Mouse (Mus musculus) intestine, embryonic 15.5 days (tissue): ENCODE measurements around the gene Zcchc10. TPM values are rescaled to one million over a fixed set of nuclear protein-coding genes. Genes with fewer than 3 reads are reported as not detected.
"Not testable (repeated sequence)": the region's sequence is repeated elsewhere in the genome, so short reads cannot be mapped to it uniquely, and the experiment has no call there.

ENCODE experiments used
- ATAC-seq: fragments of 200-750 bp; cut with Nextera tagmentation; 2 replicates; pipeline ENCODE4 v1.8.0; 2017; ENCODE audit warnings: moderate TSS enrichment, moderate library complexity
- H3K27ac ChIP-seq: fragments of 300-500 bp; sonication (generic); 2 replicates; pipeline ENCODE4 v1.5.1; 2015; ENCODE audit warnings: mild to moderate bottlenecking, inconsistent platforms
- H3K27me3 ChIP-seq: fragments of 300-500 bp; sonication (generic); replicated peaks from 2 replicates; pipeline ENCODE4 v1.6.1; 2015; ENCODE audit warnings: inconsistent platforms
- H3K36me3 ChIP-seq: fragments of 300-500 bp; sonication (generic); 2 replicates; pipeline ENCODE4 v1.6.1; 2015; ENCODE audit warnings: inconsistent platforms
- H3K4me1 ChIP-seq: fragments of 300-500 bp; sonication (generic); replicated peaks from 2 replicates; pipeline ENCODE4 v1.6.1; 2015; ENCODE audit warnings: inconsistent platforms
- H3K4me2 ChIP-seq: fragments of 300-500 bp; sonication (generic); replicated peaks from 2 replicates; pipeline ENCODE4 v1.6.1; 2015; ENCODE audit warnings: mild to moderate bottlenecking, inconsistent platforms
- H3K4me3 ChIP-seq: fragments of 300-500 bp; sonication (generic); replicated peaks from 2 replicates; pipeline ENCODE4 v1.5.1; 2015; ENCODE audit warnings: inconsistent platforms
- H3K9ac ChIP-seq: fragments of 300-500 bp; sonication (generic); 2 replicates; pipeline ENCODE4 v1.6.1; 2015; ENCODE audit warnings: inconsistent platforms
- H3K9me3 ChIP-seq: fragments of 300-500 bp; sonication (generic); 2 replicates; pipeline ENCODE4 v1.6.1; 2016; ENCODE audit warnings: inconsistent platforms
- WGBS: fragments of 180-500 bp; shearing (Covaris S2); methylation state at CpG from one replicate; pipeline ENCODE4 v1.1.7; 2015; 5-methylcytosine and 5-hydroxymethylcytosine counted together
- polyA plus RNA-seq: library from polyadenylated mRNA; unstranded; fragments of >200 nt; fragmentation: Nextera tagmentation; extraction: Ambion mirVana; gene quantifications from 2 replicates; pipeline ENCODE4 v1.2.1, GENCODE M21; 2015

Zcchc10 gene
- polyA plus RNA-seq, 1 experiment from 2014 or later, result 17.5 TPM

DNA sequence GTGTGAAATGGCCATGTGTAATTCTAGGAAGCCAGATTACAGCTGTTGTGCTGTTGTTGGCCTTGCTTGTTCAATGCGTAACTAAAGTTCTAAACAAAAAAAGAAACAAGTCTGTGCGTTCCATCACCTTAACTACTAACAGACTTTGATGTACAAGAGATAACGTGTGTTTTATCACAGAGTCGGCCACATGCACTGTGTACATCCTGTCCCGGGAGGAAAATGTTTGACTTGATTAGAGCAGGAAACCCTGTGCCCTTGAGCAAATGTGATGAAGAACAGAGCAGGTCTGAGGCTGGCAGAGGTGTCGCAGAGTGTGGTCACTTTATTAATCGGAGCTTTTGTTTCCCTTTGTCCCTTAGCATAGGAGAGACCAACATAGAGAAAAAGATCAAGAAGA, 5.8 kb downstream of the Zcchc10 start:
- peaks cover 4% of the 10 kb centered on the region; the same call in 1 of the 2 replicates for H3K4me1 ChIP-seq
- no peaks in the 10 kb centered on the region for H3K27me3 ChIP-seq
- peaks cover 4% of the 10 kb centered on the region for H3K36me3 ChIP-seq
- ATAC-seq, result no peak
- H3K27ac ChIP-seq, result no peak overlapping the region
- H3K4me2 ChIP-seq, result no peak overlapping the region
- 76% methylated on average over 7 of the region's 7 CpGs for WGBS
- H3K4me3 ChIP-seq, result no peak overlapping the region
- H3K9ac ChIP-seq, result no peak overlapping the region
- no peaks in the 10 kb centered on the region for H3K9me3 ChIP-seq

DNA sequence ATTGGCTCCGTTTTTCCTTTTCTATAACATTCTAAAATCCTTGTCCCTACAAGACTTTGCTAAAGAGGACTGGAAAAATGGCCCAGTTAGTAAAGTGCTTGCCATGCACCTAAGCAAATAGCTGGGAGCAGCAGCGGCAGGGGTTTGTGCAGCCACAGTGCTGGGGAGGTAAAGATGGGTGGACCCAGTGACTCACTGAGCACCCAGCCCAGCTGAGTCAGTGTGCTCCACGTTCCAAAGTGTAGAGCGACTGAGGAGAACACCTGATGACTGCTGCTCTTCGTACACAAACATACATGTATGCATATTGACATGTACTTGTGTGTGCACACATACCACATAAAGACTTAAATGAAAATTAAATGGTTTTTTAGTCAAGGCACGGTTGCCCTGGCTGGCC, 6.6 kb downstream of the Zcchc10 start:
- H3K36me3 ChIP-seq, result peaks cover 4% of the 10 kb centered on the region
- ATAC-seq, result no peak
- H3K4me3 ChIP-seq, result no peak overlapping the region
- WGBS, result 90% methylated on average over 6 of the region's 6 CpGs
- no peaks in the 10 kb centered on the region for H3K4me1 ChIP-seq
- H3K9ac ChIP-seq, result no peak overlapping the region
- H3K27ac ChIP-seq, result no peak overlapping the region
- H3K9me3 ChIP-seq, result no peaks in the 10 kb centered on the region
- H3K27me3 ChIP-seq, result no peaks in the 10 kb centered on the region
- H3K4me2 ChIP-seq, result no peak overlapping the region

DNA sequence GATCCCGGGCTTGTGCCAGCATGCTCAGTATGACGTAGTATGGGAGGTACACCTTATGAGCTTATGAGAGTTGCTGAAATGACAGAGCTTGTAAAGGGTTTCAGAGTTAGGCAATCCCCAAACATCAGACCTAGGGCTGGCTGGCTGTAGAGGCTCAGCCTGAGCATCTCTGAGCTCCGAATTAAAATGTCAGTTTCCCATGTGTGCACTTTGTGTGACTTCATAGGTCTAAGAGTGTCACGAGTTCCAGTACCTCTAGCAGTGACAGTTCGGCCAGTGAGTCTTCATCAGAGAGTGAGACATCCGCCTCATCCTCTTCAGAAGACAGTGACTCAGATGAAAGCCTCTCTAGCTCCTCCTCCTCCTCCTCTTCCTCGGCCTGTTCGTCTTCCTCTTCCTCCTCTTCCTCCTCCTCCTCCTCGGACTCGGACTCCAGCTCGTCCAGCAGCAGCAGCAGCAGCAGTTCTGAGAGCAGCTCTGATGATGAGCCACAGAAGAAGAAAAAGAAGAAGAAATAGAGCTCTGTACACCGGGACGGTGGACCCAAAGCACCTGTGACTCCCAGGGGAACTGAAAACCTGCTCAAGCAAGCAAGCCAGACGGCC, 7.7 kb downstream of the Zcchc10 start:
- WGBS, result 88% methylated on average over 14 of the region's 14 CpGs
- Histone ChIP-seq H3K9ac (no peak overlapping the region), H3K36me3 (peaks cover 4% of the 10 kb centered on the region), H3K27me3 (no peaks in the 10 kb centered on the region), H3K4me3 (no peak overlapping the region), H3K4me2 (no peak overlapping the region), H3K9me3 (no peaks in the 10 kb centered on the region), H3K4me1 (no peaks in the 10 kb centered on the region), H3K27ac (no peak overlapping the region)
- ATAC-seq, result no peak

DNA sequence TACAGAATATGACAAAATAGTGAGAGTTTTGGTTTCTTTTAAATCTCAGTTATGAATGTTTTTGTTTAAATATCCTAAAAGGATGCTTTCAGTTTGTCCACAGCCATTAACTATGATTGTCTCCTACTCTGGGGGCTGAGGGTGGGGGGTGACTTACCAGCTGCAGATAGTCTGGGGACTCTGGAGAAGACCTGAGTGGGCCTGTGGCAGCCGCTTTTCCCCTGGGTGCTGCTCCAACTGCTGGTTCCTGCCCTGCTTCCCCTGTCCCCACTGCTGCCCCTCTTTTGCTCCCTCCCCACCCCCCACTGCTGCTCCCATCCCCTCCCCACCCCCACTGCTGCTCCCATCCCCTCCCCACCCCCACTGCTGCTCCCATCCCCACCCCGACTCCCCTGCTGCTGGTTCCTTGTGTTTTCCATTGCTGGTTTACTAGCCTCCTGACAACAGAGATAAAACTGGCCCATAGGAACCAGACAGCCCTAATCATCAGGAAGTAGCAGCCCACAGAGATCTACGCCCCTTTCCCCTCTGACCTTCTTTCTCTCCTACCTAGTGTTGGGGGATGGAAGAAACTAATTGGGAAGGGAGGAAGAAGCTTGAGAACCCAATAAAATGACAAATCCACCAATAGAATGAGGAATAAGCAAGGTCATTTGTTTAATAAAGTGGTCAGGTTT, 11.2 kb downstream of the Zcchc10 start:
- Histone ChIP-seq H3K9me3 (no peaks in the 10 kb centered on the region), H3K4me2 (no peak overlapping the region), H3K27ac (no peak overlapping the region), H3K36me3 (peaks cover 2% of the 10 kb centered on the region; the same call in 1 of the 2 replicates), H3K4me1 (no peaks in the 10 kb centered on the region), H3K4me3 (no peak overlapping the region), H3K9ac (no peak overlapping the region), H3K27me3 (no peaks in the 10 kb centered on the region)
- WGBS, result 47% methylated on average over 3 of the region's 3 CpGs
- no peak for ATAC-seq

DNA sequence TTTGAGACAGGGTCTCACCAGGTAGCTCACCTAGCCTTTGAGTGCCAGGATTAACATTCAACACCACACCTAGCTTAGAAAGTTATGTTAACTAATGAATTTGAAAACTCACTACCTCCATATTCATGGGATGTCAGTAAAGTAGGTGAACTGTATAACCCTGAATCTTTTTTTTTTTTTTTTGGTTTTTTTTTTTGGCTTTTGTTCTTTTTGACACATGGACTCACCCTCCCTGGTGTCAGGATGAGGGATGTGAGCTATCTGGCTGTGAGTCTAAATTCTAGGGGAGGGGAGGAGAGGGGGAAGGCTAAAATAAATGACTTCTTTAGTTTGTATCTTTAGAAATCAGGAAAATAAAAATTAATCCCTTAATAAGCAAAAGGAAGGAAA, 11.7 kb downstream of the Zcchc10 start:
- no peak overlapping the region for H3K4me2 ChIP-seq
- no peak overlapping the region for H3K9ac ChIP-seq
- H3K36me3 ChIP-seq, result no peaks in the 10 kb centered on the region; the same call in 1 of the 2 replicates
- H3K4me3 ChIP-seq, result no peak overlapping the region
- no peaks in the 10 kb centered on the region for H3K27me3 ChIP-seq
- H3K9me3 ChIP-seq, result no peaks in the 10 kb centered on the region
- no peak overlapping the region for H3K27ac ChIP-seq
- no peaks in the 10 kb centered on the region for H3K4me1 ChIP-seq
- no peak for ATAC-seq

DNA sequence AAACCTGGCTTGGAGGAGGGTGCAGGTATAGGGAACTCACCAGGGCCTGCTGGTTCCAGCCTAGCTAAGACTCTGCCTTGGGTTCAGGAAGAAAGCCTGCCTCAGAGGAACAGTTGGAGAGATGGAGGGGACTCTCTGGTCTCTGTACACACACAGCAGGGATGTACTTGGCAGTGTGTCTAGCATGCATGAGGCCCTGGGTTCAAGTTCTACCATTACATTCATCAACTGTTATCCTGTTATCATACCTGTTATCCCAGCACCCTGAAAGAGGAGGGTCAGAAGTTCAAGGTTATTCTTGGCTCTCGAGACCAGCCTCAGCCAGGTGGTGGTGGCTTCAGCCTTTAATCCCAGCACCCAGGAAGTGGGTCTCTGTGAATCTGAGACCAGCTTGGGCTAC, 12.4 kb downstream of the Zcchc10 start:
- Histone ChIP-seq H3K9ac (no peak overlapping the region), H3K4me2 (no peak overlapping the region), H3K36me3 (no peaks in the 10 kb centered on the region), H3K4me1 (no peaks in the 10 kb centered on the region), H3K9me3 (no peaks in the 10 kb centered on the region), H3K4me3 (no peak overlapping the region), H3K27me3 (no peaks in the 10 kb centered on the region), H3K27ac (no peak overlapping the region)
- ATAC-seq, result no peak
- 60% methylated on average over 1 of the region's 1 CpGs for WGBS

DNA sequence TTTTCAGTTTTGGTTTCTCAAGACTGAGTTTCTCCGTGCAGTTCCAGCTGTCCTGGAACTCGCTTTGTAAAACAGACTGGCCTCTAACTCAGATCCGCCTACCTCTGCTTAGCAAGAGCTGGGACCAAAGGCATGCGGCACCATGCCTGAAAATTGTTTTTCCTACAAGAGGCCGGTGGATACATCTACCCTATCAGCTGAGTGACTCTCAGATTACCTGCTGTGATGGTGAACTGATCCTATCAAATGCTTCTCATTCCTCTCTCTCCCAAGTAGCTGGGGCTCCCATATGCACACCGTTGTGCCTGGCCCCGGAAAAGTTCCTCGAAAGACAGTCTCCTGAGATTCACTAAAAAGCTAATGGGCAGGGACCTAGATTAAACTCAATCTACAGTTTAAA, 13.2 kb downstream of the Zcchc10 start:
- H3K4me3 ChIP-seq, result no peak overlapping the region
- no peaks in the 10 kb centered on the region for H3K36me3 ChIP-seq
- ATAC-seq, result no peak
- no peaks in the 10 kb centered on the region for H3K4me1 ChIP-seq
- H3K9me3 ChIP-seq, result no peaks in the 10 kb centered on the region
- H3K4me2 ChIP-seq, result no peak overlapping the region
- H3K27me3 ChIP-seq, result no peaks in the 10 kb centered on the region
- WGBS, result 72% methylated on average over 8 of the region's 8 CpGs
- no peak overlapping the region for H3K9ac ChIP-seq
- H3K27ac ChIP-seq, result no peak overlapping the region

DNA sequence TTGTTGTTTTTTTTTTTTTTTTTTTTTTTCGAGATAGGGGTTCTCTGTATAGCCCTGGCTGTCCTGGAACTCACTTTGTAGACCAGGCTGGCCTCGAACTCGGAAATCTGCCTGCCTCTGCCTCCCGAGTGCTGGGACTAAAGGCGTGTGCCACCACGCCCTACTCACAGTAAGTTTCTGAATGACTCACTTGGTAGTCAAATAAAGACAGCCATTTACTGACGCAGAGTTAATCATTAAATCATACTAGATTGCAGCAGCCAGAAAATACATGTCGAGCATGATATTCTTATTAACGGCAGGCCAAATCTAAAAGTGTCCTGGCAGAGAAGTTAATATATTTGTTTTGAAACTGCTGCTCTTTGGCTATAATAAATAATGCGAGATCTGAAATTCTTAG, 16.5 kb downstream of the Zcchc10 start:
- H3K9ac ChIP-seq, H3K4me1 ChIP-seq, H3K27ac ChIP-seq, H3K4me2 ChIP-seq, H3K27me3 ChIP-seq, H3K9me3 ChIP-seq, H3K36me3 ChIP-seq, H3K4me3 ChIP-seq: not testable (repeated sequence)
- ATAC-seq, result peak; percentile 54; the same call in 1 of the 2 replicates
- WGBS, result 62% methylated on average over 10 of the region's 10 CpGs

DNA sequence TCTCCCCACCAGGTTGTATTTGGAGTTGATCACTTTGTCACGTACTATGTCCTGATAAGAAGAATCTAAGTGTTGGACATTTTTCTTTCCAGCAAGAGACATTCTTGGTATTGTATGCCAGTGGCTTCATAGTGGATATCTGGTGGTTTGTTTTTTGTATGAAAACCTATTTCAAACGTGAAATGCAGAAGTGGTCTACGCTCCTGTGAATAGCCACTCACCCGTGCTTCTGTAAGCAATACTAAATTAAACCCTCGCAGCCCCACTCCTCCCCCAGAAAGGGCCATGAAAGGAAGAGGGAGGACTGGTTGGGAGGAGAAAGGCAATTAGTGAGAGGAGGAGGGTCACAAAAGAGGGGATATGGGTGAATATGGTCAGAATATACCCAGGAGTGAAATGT, 18.2 kb downstream of the Zcchc10 start:
- no peak for ATAC-seq
- 61% methylated on average over 5 of the region's 5 CpGs for WGBS
- no peaks in the 10 kb centered on the region for H3K9me3 ChIP-seq
- no peak overlapping the region for H3K9ac ChIP-seq
- no peak overlapping the region for H3K4me2 ChIP-seq
- no peaks in the 10 kb centered on the region for H3K36me3 ChIP-seq
- no peak overlapping the region for H3K27ac ChIP-seq
- no peak overlapping the region for H3K4me3 ChIP-seq
- H3K27me3 ChIP-seq, result no peaks in the 10 kb centered on the region
- H3K4me1 ChIP-seq, result 0 out of 2 replicates have a peak, but pooled peaks cover 5% of the 10 kb centered on the region

DNA sequence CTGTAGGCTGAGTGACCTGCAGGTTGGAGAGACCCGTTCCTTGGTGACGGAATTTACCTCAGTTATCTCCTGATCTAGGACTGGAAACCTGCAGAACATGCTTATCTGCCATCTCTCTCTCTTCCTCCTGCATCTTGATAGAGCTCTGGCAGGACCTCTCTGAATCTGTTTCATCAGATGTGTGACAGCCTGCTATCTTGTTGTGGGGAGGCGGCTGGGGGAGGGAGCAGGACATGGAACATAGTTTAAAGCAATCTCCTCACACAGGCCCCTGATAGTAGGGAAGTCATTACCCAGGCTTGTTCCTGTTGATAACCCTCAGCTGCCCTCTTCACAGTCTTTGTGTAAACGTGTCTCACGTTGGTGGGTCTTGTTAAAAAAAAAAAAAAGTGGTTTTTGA, 20.8 kb downstream of the Zcchc10 start:
- Histone ChIP-seq H3K4me1 (0 out of 2 replicates have a peak, but pooled peaks cover 5% of the 10 kb centered on the region), H3K36me3 (no peaks in the 10 kb centered on the region), H3K9ac (no peak overlapping the region), H3K4me2 (no peak overlapping the region), H3K4me3 (no peak overlapping the region), H3K9me3 (no peaks in the 10 kb centered on the region), H3K27me3 (no peaks in the 10 kb centered on the region), H3K27ac (no peak overlapping the region)
- 13% methylated on average over 5 of the region's 5 CpGs for WGBS
- no peak for ATAC-seq

DNA sequence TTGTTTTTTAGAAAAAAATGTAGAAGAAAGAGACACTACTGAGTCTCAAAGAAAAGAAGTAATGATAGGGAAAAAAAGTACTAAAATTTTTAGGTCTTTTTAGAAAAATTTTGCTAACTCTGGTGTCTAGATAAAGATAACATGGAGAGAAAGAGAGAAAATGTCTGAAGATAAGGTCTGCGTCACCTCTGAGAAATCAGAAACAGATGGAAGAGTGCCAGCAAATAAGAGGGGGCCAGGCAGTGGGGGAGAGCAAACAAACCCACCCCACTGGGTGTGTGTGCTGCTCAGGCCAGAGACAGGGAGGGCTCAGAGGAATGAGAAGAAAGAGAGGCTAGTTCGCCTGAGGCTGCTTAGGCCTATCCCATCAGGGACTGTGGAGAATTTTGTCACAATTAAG, 21.3 kb downstream of the Zcchc10 start:
- Histone ChIP-seq H3K4me1 (0 out of 2 replicates have a peak, but pooled peaks cover 5% of the 10 kb centered on the region), H3K4me3 (no peak overlapping the region), H3K27me3 (no peaks in the 10 kb centered on the region), H3K27ac (no peak overlapping the region), H3K36me3 (no peaks in the 10 kb centered on the region), H3K9ac (no peak overlapping the region), H3K4me2 (no peak overlapping the region), H3K9me3 (no peaks in the 10 kb centered on the region)
- no peak for ATAC-seq
- 16% methylated on average over 2 of the region's 2 CpGs for WGBS

DNA sequence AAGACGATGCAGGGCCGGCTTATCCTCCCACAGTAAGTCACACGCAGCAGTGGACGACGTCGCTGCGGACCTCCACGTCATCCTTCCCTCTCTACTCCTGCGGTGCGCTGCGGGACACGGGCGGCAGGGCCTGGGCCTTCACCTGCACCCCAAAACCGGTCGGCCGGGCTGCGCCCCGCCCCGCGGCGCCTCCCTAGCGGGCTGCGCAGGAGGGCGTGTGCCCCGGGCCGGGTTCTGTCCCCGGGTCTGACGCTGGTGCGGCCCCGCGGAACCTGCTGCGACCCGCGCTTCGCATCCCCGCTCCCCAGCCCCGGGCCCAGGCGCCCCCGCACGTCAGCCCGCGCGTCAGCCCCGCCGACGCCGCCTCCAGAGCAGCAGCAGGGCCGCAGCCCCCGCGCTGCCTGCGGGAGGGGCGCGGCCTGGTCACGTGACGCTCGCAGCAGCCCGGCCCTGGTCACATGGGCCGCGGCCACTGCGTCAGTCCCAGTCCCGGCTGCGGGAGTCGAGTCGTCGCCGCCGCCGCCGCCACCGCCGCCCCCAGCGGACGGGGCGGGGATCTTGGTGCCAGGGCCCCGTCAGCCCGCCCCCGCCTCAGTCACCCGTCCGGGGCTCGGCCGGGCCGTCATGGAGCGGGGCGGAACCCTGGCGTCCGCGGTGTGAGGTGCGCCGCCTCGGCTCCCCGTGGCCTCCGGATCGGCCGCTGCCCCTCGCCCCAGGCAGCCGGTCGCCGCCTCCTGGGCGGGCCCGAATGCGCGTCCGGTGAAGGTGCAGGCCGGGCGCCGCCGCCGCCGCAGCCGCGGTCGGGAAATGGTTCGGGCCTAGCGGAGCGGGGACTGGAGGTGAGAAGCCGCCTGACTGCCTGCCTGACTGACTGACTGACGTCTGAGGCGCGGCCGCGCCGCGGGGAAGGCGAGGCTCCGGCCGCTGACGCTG, 26.1 kb downstream of the Zcchc10 start, which contains the start of gene Aff4:
TSS of gene Aff4 (plus strand) at position 543 of the 933 bp plus-strand sequence.
- Histone ChIP-seq H3K27me3 (no peaks in the 10 kb centered on the region), H3K27ac (peak within 1 kb of the TSS; percentile 98), H3K36me3 (no peaks in the 10 kb centered on the region), H3K4me3 (peak within 1 kb of the TSS; percentile 98), H3K9me3 (no peaks in the 10 kb centered on the region), H3K4me2 (peak within 1 kb of the TSS; percentile 88), H3K9ac (peak within 1 kb of the TSS; percentile 98), H3K4me1 (0 out of 2 replicates have a peak, but pooled peaks cover 5% of the 10 kb centered on the region)
- WGBS, result under 1% methylated on average over 122 of the region's 127 CpGs
- ATAC-seq, result peak; percentile 96
